Mouse (Mus musculus): Measurements from ENCODE around the gene Ldhb.
A peak's percentile ranks its signal among the peaks of the same experiment; 100 is the strongest.
"Not testable (repeated sequence)": the region's sequence is repeated elsewhere in the genome, so short reads cannot be mapped to it uniquely, and the experiment has no call there.

Ldhb gene

GRCm38 (mm10) chr6:142507785-142508162, at the start of gene Ldhb:
Gene Ldhb (minus strand): TSS chr6:142507957.
- peak; percentile 90 for DNase-seq

- DNase-seq, result no peak
Observed at GRCm38 (mm10) chr6:142555988-142556387, 48.2 kb upstream of the Ldhb start.

GRCm38 (mm10) chr6:142551482-142551881, 43.7 kb upstream of the Ldhb start:
- DNase-seq, result no peak

GRCm38 (mm10) chr6:142550871-142551270, 43.1 kb upstream of the Ldhb start:
- no peak for DNase-seq

GRCm38 (mm10) chr6:142548377-142548776, 40.6 kb upstream of the Ldhb start:
- DNase-seq, result no peak

GRCm38 (mm10) chr6:142545132-142545531, 37.4 kb upstream of the Ldhb start:
- DNase-seq, result no peak

- no peak for DNase-seq
Observed at GRCm38 (mm10) chr6:142543648-142544047, 35.9 kb upstream of the Ldhb start.

GRCm38 (mm10) chr6:142542800-142543175, 35.0 kb upstream of the Ldhb start:
- DNase-seq, result no peak

GRCm38 (mm10) chr6:142542082-142542799, 34.5 kb upstream of the Ldhb start:
- DNase-seq, result no peak

- no peak for DNase-seq
Observed at GRCm38 (mm10) chr6:142540561-142541160, 32.9 kb upstream of the Ldhb start.

- DNase-seq, result no peak
Observed at GRCm38 (mm10) chr6:142540131-142540530, 32.4 kb upstream of the Ldhb start.

- DNase-seq, result no peak
Observed at GRCm38 (mm10) chr6:142538503-142538902, 30.7 kb upstream of the Ldhb start.

GRCm38 (mm10) chr6:142533412-142533811, 25.7 kb upstream of the Ldhb start:
- no peak for DNase-seq

GRCm38 (mm10) chr6:142532686-142533085, 24.9 kb upstream of the Ldhb start:
- DNase-seq, result no peak

GRCm38 (mm10) chr6:142532141-142532540, 24.4 kb upstream of the Ldhb start:
- DNase-seq, result no peak

- DNase-seq, result no peak
Observed at GRCm38 (mm10) chr6:142530378-142530777, 22.6 kb upstream of the Ldhb start.

GRCm38 (mm10) chr6:142529680-142530079, 21.9 kb upstream of the Ldhb start:
- no peak for DNase-seq

- DNase-seq, result no peak
Observed at GRCm38 (mm10) chr6:142527931-142528562, 20.3 kb upstream of the Ldhb start.

- peak; percentile 27 for DNase-seq
Observed at GRCm38 (mm10) chr6:142524635-142525308, 17.0 kb upstream of the Ldhb start.

GRCm38 (mm10) chr6:142521591-142522110, 13.9 kb upstream of the Ldhb start:
- DNase-seq, result no peak

- DNase-seq, result no peak
Observed at GRCm38 (mm10) chr6:142519110-142519509, 11.4 kb upstream of the Ldhb start.

GRCm38 (mm10) chr6:142515379-142515778, 7.6 kb upstream of the Ldhb start:
- not testable (repeated sequence) for DNase-seq

GRCm38 (mm10) chr6:142514912-142515311, 7.2 kb upstream of the Ldhb start:
- DNase-seq, result peak; percentile 27
